Mouse (Mus musculus): ENCODE results near the gene March10.

Gene March10

DNA sequence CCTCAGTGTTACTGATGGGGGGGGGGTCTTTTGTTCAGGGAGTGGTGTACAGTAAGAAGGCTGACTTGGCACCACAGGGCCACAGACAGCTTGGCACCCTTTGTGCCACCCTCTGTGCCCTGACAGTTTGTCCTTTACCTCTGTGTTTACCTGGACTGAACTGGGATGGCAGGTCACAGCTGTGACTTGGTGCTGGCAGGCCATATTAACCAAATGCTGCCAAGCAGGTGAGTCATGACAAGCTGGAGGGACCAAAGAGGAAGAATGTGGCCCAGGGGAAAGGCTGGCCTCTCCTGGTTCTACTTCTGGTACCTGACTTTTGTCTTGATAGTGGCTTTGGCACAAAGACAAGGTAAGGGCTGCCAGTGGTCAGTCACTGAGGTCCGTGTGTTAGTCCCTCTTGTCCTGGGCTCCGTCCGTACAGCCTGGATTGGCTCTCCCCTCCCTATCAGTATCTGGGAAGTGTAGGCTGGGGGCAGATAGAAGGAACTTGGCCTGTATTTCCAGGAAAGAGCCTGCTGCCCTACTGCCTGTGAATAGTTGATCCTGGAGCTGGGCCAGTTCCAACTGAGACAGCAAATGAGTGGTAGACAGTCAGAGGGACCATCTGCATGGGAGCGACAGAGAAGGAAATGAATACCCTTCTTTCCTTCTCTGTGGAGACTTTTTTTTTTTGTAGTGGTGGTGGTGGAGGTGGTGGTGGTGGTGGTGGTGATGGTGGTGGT, 94.3 kb downstream of the March10 start:
- in situ Hi-C loops (cut with MboI, MseI): loop anchor here (5.0 kb wide), 2 partner anchors 230 to 550 kb away; no protein-coding TSS in a partner anchor

DNA sequence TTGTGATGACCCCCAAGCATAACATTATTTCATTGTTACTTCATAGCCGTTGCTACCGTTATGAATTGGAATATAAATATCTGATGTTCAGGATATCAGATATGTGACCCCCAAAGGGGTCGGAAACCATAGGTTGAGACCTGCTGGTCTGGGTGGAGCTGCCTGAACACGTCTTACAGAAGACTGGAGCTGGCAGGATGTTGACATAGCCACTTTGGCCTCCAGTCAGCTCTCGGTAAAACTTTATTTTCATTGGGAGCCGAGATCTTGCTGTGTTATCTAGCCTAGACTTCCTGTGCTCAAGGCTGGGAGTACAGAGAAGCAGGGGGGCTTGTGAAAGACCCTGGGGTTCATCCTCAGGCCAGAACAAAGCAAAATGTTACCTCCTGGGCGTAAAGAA, 100.2 kb downstream of the March10 start:
- in situ Hi-C loops (cut with MboI, MseI): no loop called here

DNA sequence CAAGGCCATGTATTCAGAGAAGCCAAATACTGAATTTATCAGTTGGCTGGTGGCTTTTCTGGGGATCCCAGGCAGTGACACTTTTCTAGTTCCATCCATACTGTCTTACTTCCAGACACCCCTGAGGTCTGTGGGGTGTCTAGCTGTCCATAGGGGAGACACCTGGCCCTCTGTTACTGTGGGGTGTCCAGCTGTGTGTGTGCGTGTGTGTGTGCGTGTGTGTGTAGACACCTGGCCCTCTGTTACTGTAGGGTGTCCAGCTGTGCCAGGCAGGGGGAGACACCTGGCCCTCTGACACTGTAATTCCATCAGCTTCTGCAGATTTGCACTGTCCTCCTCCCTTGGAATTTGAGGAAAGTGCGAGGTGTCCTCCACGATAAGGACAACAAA, 102.6 kb downstream of the March10 start:
- in situ Hi-C loops (cut with MboI, MseI): no loop called here

- in situ Hi-C loops (cut with MboI, MseI): no loop called here
Observed at GRCm38 (mm10) chr11:105352954-105353890, 103.3 kb downstream of the March10 start.

- in situ Hi-C loops (cut with MboI, MseI): no loop called here
Observed at GRCm38 (mm10) chr11:105352152-105352551, 104.4 kb downstream of the March10 start.

DNA sequence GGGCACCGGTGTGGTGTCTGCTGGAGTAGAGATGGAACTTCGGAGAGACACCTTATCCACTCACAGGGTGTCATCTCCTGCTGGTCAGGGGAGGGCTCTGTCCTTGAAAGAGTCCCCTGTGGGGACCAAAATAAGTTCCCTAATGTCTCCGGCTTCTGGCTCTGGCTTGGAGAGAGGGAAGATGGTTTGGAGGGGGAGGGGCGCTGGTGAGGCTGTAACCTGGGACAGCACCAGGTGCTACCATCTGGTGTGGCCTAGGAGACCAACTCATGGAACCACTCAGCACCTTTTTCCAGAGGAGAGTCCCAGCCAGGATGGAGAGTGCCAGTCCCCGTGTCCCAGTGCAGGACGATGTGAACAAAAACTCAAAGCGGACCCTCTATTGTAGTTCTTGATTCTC, 105.9 kb downstream of the March10 start:
- in situ Hi-C loops (cut with MboI, MseI): no loop called here

GRCm38 (mm10) chr11:105349780-105350324, 106.7 kb downstream of the March10 start:
- in situ Hi-C loops (cut with MboI, MseI): loop anchor here in 1 of 2 experiments (5.0 kb wide), 1 partner anchor 572 kb away; no protein-coding TSS in a partner anchor

DNA sequence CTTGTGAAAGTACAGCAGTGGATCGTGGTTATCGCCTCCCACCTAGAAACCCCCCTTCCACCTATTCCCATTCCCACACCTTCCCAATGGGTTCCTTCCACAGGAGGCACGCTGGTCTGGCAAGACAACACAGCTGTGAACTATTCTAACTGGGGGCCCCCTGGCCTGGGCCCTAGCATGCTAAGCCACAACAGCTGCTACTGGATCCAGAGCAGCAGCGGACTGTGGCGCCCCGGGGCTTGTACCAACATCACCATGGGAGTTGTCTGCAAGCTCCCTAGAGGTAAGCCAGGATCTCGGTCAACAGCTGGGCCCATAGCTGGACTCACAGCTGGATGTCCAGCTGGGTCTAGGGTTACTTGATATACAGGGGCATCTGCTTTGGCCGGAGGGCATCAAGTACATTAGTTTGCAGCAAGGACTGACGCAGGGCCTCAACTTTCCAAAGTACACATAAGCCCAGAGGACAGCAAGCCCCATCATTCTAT, 108.0 kb downstream of the March10 start:
- in situ Hi-C loops (cut with MboI, MseI): loop anchor here in 1 of 2 experiments (5.0 kb wide), 1 partner anchor 574 kb away; no protein-coding TSS in a partner anchor

DNA sequence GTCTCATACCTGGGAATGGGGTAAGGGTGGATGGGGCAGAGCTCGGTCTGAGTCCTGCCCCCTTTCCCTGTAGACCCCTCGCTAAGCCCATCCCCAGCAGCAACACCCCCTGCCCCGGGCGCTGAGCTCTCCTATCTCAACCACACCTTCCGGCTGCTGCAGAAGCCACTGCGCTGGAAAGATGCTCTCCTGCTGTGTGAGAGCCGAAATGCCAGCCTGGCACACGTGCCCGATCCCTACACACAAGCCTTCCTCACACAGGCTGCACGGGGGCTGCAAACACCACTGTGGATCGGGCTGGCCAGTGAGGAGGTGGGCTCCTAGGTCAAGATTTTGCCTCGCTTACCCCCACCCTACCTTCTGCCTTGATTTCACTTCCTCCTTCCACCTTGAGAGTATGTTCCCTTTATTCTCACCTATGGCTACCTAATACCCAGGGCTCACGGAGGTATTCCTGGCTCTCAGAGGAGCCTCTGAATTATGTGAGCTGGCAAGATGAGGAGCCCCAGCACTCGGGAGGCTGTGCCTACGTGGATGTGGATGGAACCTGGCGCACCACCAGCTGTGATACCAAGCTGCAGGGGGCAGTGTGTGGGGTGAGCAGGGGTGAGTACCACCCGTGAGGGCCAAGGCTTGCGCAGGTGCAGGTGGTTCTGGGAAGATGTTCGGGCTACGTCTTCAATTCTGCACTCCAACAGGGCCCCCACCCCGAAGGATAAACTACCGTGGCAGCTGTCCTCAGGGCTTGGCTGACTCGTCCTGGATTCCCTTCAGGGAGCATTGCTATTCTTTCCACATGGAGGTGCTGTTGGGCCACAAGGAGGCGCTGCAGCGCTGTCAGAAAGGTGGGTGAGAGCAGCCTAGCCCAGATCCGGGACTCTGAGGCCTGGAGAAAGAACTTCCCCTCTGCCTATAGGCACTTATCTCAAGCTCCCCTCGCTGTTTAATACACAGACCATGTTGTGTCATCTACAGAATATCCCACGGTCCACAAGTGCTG, 109.1 kb downstream of the March10 start:
- in situ Hi-C loops (cut with MboI, MseI): loop anchor here in 1 of 2 experiments (5.0 kb wide), 1 partner anchor 575 kb away; no protein-coding TSS in a partner anchor

GRCm38 (mm10) chr11:105345284-105345683, 111.3 kb downstream of the March10 start:
- in situ Hi-C loops (cut with MboI, MseI): loop anchor here in 1 of 2 experiments (5.0 kb wide), 1 partner anchor 577 kb away; no protein-coding TSS in a partner anchor

- in situ Hi-C loops (cut with MboI, MseI): no loop called here
Observed at GRCm38 (mm10) chr11:105338596-105339390, 117.7 kb downstream of the March10 start.

DNA sequence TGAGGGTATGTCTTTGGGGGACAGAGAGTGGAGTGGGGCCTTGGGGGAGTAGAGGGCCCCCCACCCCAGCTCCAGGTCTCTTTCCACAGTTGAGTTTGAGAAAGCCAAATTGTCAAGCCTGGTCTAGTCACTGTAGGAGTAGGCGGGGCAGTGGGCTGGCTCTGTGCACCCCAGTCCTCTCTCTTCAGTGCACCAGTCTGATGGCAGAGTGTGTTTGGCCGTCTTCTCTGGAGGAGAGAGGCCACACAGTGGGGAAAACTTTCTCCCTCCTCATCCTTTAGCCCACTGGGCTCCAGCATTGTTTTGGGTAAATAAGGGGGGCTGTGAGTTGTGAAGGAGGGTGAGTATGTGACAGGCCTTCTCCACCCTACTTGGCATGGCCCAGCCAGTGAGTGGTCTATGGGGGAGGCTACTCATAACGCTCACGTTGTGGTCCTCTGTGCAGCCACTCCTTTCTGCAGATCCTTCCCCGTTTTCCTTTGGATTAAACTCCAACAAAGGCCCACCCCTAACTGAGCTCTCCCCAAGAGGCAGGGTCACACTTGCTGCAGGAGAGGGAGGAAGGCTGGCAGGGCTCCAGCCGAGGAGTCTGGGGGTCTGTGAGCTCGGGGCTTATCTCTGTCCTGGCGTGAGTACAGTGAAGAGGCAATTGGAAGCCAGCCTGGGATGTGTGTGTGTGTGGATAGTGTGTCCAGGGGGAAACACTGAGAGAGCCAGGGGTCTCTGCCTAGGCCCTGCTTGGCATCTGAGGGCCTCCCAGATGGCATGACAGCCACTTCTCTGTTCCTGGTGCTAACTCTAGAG, 122.5 kb downstream of the March10 start:
- in situ Hi-C loops (cut with MboI, MseI): no loop called here

GRCm38 (mm10) chr11:105332468-105332867, 124.1 kb downstream of the March10 start:
- in situ Hi-C loops (cut with MboI, MseI): no loop called here

DNA sequence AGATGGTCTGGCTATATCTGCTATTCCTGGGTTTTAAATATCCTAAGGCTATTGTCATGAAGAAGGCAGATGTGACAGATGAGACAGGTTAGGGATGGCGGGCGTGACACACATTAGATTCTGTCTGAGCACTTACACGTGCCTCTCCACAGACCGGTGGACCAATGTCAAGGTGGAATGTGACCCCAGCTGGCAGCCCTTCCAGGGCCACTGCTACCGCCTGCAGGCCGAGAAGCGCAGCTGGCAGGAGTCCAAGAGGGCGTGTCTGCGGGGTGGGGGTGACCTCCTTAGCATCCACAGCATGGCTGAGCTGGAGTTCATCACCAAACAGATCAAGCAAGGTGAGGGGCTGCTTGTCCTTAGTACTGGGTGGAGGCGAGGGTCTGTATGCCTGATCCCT, 124.8 kb downstream of the March10 start:
- in situ Hi-C loops (cut with MboI, MseI): no loop called here

GRCm38 (mm10) chr11:105331129-105331528, 125.4 kb downstream of the March10 start:
- in situ Hi-C loops (cut with MboI, MseI): no loop called here

- in situ Hi-C loops (cut with MboI, MseI): no loop called here
Observed at GRCm38 (mm10) chr11:105329962-105330361, 126.6 kb downstream of the March10 start.

- in situ Hi-C loops (cut with MboI, MseI): no loop called here
Observed at GRCm38 (mm10) chr11:105327101-105327500, 129.4 kb downstream of the March10 start.

DNA sequence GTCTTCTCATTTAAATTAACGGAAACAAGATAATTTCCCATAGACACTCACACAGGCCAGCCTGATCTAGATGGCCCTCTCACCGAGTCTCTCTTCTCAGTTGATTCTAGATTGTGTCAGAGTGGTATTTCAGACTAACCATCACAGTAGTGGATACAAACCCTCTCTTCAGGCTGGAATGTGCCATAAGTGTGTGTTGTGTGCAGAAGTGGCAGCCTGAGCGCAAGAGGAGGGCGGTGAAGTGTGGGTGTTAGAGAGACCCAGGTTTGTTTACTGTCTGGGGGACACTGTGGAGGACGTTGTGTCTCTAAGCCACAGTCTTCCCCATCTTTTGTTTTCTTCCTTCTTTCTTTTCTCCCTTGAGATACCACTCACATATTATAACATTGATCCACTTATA, 133.0 kb downstream of the March10 start:
- in situ Hi-C loops (cut with MboI, MseI): no loop called here

DNA sequence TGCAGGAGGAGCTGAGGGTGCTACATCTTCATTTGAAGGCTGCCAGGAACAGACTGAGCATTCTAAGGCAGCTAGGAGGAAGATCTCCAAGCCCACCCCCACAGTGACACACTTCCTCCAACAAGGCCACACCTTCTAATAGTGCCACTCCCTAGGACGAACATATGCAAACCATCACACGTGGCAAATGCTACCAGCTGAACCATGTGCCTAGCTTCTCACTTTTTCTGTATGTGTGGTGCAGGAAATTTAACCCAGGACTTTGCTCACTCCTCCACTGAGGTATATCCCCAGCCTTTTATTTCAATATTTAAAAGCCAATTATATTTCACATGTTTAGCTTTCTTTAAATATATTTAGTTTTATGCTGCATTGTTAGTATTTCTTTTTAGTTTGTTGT, 135.4 kb downstream of the March10 start:
- in situ Hi-C loops (cut with MboI, MseI): no loop called here
